Mouse (Mus musculus): Measurements from ENCODE around the gene Tac4. TPM values are rescaled to one million over a fixed set of nuclear protein-coding genes. Genes with fewer than 3 reads are reported as not detected.

Tac4 gene
- total RNA-seq, 2 experiments from 2014 or later, result not detected

- peak in 1 of 2 experiments; percentile 33 for DNase-seq (ENCODE audit: low spot score in 2 of 2)
Measured at GRCm38 (mm10) chr11:95310648-95311424, 49.5 kb downstream of the Tac4 start.

GRCm38 (mm10) chr11:95311425-95311807, 50.1 kb downstream of the Tac4 start:
- no peak for DNase-seq (ENCODE audit: low spot score in 2 of 2)

GRCm38 (mm10) chr11:95315215-95315955, 54.1 kb downstream of the Tac4 start:
- no peak for DNase-seq (ENCODE audit: low spot score in 2 of 2)

GRCm38 (mm10) chr11:95318116-95318515, 56.8 kb downstream of the Tac4 start:
- DNase-seq (ENCODE audit: low spot score in 2 of 2), result no peak

Other genes with a start within 250 kb of the Tac4 start
- 100 to 1,000 TPM in 1 of 2 experiments, 10 to 100 TPM in 1; 84.1 to 111 TPM for gene Pdk2, start 220.2 kb upstream of the Tac4 start, total RNA-seq (2021)
- 10 to 100 TPM; 33.9 to 44.6 TPM for gene Itga3, start 184.7 kb upstream of the Tac4 start, total RNA-seq (2021)
- not detected for gene Dlx3, start 141.4 kb upstream of the Tac4 start, total RNA-seq (2021)
- not detected for gene Dlx4, start 115.3 kb upstream of the Tac4 start, total RNA-seq (2021)
- 10 to 100 TPM; 54.9 to 59.0 TPM for gene Kat7, start 48.7 kb downstream of the Tac4 start, total RNA-seq (2021)
- gene Fam117a, start 75.5 kb downstream of the Tac4 start, total RNA-seq (2021), result 10 to 100 TPM; 11.7 to 21.8 TPM
- 10 to 100 TPM; 55.7 to 65.8 TPM for gene Slc35b1, start 123.2 kb downstream of the Tac4 start, total RNA-seq (2021)
- gene Spop, start 152.6 kb downstream of the Tac4 start, total RNA-seq (2021), result 100 to 1,000 TPM; 134 to 145 TPM

All from adrenal gland, adult 18-20 months (tissue).